Mouse (Mus musculus): Measurements from ENCODE around the gene Wnt11.

- peak; percentile 53 for TF ChIP-seq CTCF (IDR thresholded peaks at IDR 0.05; ENCODE audit: low read depth)
- no peak for TF ChIP-seq EP300 (IDR thresholded peaks at IDR 0.05; ENCODE audit: low read depth)
Measured at GRCm38 (mm10) chr7:98869070-98869469, 34.2 kb downstream of the Wnt11 start.

All from liver, postnatal 0 days (tissue).